Comparison of ENCODE assay signal across 9 mouse cellular contexts in the genomic region with DNA sequence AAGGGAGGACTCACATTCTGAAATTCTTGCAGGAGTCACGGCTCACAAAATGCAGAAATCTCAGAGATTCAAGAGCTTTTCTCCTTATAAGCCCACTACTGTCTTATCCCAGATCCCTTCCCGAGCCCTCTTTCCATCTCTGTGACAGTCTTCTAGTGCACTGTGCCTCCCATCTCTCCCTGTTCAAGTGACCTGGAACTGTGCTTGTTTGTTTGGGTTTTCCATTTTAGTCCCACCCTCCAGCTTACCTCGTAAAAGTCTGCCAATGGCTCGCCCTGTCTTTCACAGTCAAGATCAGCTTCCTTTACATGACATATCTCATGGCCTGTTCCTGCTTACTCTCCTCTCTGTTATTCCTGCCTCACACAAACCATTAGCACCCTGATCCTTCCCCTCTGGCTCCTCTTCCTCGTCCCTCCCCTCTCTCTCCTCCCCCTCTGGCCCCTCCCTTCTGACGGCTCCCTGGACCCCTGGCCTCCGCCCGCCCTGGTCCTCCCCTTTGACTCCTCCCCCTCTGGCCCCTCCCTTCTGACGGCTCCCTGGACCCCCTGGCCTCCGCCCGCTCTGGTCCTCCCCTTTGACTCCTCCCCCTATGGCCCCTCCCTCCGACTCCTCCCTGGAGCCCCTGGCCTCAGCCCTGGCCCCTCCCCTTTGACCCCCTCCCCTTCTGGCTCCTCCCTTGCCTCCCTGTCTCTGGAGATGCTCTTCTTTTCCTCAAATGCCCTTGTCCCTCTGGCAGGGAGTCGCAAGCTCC. TPM values are rescaled to one million over a fixed set of nuclear protein-coding genes. Genes with fewer than 3 reads are reported as not detected.
DNase-seq lines count a peak whose midpoint lies in the region; ATAC-seq and TF ChIP-seq lines count a peak whose summit lies in the region.
"Had no signal": no experiment of that assay in that cellular context is flagged by ENCODE, and none has a peak within 500 bp of the region (broad histone marks: within the 10 kb centered on the region; RNA-seq: fewer than 3 reads in every experiment).

No protein-coding gene starts in this region.

- no peaks in the 10 kb centered on the region for H3K36me3 ChIP-seq in intestine, postnatal 0 days (ENCODE audit: control insufficient read depth, insufficient read depth)
- H3K36me3 ChIP-seq in lung, embryonic 14.5 days (ENCODE audit: insufficient read depth): no peaks in the 10 kb centered on the region

- 0 out of 2 replicates have a peak overlapping the region, but pooled peaks have one; percentile 24 for H3K4me2 ChIP-seq in intestine, postnatal 0 days (replicated peaks; ENCODE audit: low read depth)
- H3K4me2 ChIP-seq in lung, embryonic 14.5 days: peak overlapping the region; percentile 48

- peak; percentile 19 for DNase-seq in urinary bladder, postnatal 25 days (ENCODE audit: low spot score)
- no peak for DNase-seq in urinary bladder, adult 2 months (ENCODE audit: low spot score)
- peak; percentile 97 for DNase-seq in heart, adult 11 months
- DNase-seq in lung, embryonic 14.5 days: peak; percentile 62
- DNase-seq in retina, postnatal 7 days (ENCODE audit: low read depth, low spot score): peak; percentile 2
- DNase-seq in right cerebral cortex, postnatal 25 days: no peak
- no peak for DNase-seq in thymus, postnatal 25 days

- no peaks in the 10 kb centered on the region for H3K9me3 ChIP-seq in intestine, postnatal 0 days (ENCODE audit: control insufficient read depth)
- no peaks in the 10 kb centered on the region for H3K9me3 ChIP-seq in lung, embryonic 14.5 days (ENCODE audit: low read depth, low read length)

- H3K4me3 ChIP-seq in intestine, postnatal 0 days (ENCODE audit: low read depth, low read length): no peak overlapping the region
- peak overlapping the region; percentile 17; the same call in 1 of the 2 replicates for H3K4me3 ChIP-seq in lung, embryonic 14.5 days (ENCODE audit: low read depth, low read length)

- H3K27ac ChIP-seq in intestine, postnatal 0 days (ENCODE audit: low read depth, low read length): no peak overlapping the region
- H3K27ac ChIP-seq in lung, embryonic 14.5 days (ENCODE audit: low read depth): no peak overlapping the region

- H3K27me3 ChIP-seq in intestine, postnatal 0 days (replicated peaks; ENCODE audit: control insufficient read depth, insufficient read depth, low read length): no peaks in the 10 kb centered on the region
- H3K27me3 ChIP-seq in lung, embryonic 14.5 days (ENCODE audit: insufficient read depth, low read length): no peaks in the 10 kb centered on the region

- H3K9ac ChIP-seq in intestine, postnatal 0 days (ENCODE audit: low read depth, low read length): no peak overlapping the region
- H3K9ac ChIP-seq in lung, embryonic 14.5 days: no peak overlapping the region

- no peak for TF ChIP-seq CTCF in intestine, postnatal 0 days (IDR thresholded peaks at IDR 0.05; ENCODE audit: low read depth)
- TF ChIP-seq CTCF in lung, embryonic 14.5 days (IDR thresholded peaks at IDR 0.05; ENCODE audit: low read depth): no peak

- no peaks in the 10 kb centered on the region for H3K4me1 ChIP-seq in intestine, postnatal 0 days (replicated peaks; ENCODE audit: control insufficient read depth, insufficient read depth, low read length)
- no peaks in the 10 kb centered on the region for H3K4me1 ChIP-seq in lung, embryonic 14.5 days (ENCODE audit: insufficient read depth)

- 13% methylated on average over 13 of the region's 13 CpGs for WGBS in intestine, postnatal 0 days
- 5% methylated on average over 13 of the region's 13 CpGs for WGBS in lung, embryonic 14.5 days

- ATAC-seq in intestine, postnatal 0 days: no peak; the same call in 1 of the 2 replicates
- peak; percentile 84 for ATAC-seq in lung, embryonic 14.5 days (ENCODE audit: insufficient read depth)
- ATAC-seq: Patski had no signal

RNA-seq across cellular contexts. Expression of gene Btbd11, which starts 55.5 kb away (rescaled TPM):
- polyA plus RNA-seq in urinary bladder, adult 2 months (2012; rRNA removed): 9.8 and 10.6 TPM in 2 replicates
- 0.34 and 0.39 TPM in 2 replicates for polyA plus RNA-seq in intestine, postnatal 0 days (2015; fragmentation: Nextera tagmentation; extraction: Ambion mirVana)
- polyA plus RNA-seq in lung, embryonic 14.5 days (2014; fragmentation: Nextera tagmentation; extraction: Ambion mirVana): 2.3 and 3.7 TPM in 2 replicates

Comparison
In these comparisons a context has a peak if more than half of its experiments do, and no peak if none do; other contexts are left out.
1. DNase-seq: peak in urinary bladder, postnatal 25 days (single experiment), heart, adult 11 months (single experiment), lung, embryonic 14.5 days (single experiment) and retina, postnatal 7 days (single experiment); none in urinary bladder, adult 2 months (single experiment), right cerebral cortex, postnatal 25 days (single experiment) and thymus, postnatal 25 days (single experiment).